Mouse (Mus musculus): ENCODE data around the gene Olfr738. TPM values are rescaled to one million over a fixed set of nuclear protein-coding genes. Genes with fewer than 3 reads are reported as not detected.

The Olfr738 gene
- total RNA-seq (2022): not detected

DNA sequence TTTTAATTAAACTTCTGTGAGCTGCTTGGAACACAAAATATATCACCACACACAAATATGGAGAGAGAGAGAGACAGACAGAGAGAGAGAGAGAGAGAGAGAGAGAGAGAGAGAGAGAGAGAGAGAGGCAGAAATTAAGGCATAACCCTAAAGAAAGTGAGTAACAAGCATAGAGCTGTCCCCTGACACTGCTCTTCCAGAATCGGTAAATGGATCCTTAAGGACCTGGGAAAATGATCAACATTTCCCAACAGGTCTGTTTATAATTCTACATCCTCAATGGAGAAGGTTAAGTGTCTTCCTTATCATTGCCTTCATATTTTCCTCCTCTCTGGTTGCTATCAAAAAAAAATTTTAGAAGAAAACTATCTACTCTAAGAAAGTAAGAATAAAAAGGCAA is at the start of gene Olfr738:
Olfr738 (plus strand) TSS at position 301 of the 400 bp plus-strand sequence.
- no peak for DNase-seq

DNA sequence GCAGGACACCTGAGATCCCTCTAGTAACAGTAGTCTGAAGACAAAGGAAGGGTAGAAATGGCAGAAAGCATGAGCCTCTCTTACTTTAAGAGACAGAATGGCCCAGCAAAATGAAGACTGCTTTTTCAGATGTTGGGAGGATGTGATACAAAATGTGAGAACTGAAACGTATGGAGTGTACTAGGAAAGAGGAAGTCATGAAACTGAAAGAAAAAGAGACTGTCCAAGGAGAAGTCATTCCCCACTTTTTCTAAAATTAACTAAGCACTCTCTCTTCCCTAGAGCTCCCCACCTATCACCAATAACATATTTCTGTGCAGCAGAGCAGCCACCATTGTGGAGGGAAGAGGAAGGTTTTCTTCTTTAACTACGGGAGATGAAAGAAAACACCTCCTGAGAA is 49.8 kb upstream of the Olfr738 start, which contains the start of gene Tlr11:
Tlr11 (plus strand) TSS at position 322 of the 400 bp plus-strand sequence.
- DNase-seq: no peak

DNA sequence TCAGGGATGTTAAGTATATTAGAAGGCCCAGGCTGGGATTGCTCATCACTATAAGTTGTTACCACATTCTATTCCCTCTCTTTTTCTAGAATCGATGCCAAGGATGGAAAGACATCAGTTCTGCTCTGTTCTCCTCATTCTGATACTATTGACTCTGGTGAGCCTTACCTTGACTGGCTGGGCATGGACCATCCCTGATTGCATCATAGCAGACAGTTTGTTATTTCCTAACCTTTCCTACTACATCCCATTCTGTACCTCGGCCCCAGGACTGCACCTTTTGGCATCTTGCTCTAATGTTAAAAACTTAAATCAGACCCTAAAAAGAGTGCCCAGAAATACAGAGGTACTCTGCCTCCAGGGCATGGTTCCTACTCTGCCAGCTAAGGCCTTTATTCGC is 46.9 kb upstream of the Olfr738 start:
- no peak for DNase-seq

DNA sequence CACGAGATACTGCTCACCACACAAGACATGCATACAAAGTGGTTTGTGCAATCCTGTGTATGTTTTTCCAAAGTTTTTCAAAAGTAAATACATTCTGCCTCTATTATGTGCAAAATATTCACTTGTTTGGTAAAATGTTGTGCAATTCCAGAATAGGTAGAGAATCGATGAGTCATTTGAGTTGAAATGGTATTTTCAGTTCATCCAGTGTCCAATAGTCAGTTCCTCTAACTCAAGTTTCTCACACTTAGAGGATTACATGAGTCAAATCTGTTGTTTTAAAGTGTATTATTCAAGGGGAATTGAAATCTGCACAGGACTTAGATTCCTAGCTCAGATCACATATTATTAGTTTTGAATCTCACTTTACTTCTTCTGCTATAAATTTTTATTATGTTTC is 43.8 kb upstream of the Olfr738 start:
- DNase-seq: no peak

DNA sequence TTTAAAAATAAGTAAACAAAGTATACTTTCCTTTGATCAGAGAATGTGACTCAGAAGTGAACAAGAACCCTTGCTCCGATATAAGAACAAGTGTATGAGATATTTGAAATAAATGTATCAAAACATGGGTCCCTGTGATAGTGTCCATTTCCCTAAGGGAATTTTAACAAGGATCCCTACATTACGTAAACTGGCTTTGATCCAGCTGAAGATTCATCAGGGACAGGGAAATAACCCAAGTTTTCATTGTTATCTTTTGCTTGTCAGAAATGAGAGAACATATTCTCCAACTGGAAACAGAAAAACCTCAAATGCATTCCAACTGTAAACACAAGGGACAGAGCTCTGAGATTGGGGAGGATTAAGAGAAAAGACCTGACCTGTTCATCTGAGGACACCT is 26.5 kb upstream of the Olfr738 start, which contains the start of gene Olfr736:
Olfr736 (plus strand) TSS at position 301 of the 400 bp plus-strand sequence.
- DNase-seq: no peak

DNA sequence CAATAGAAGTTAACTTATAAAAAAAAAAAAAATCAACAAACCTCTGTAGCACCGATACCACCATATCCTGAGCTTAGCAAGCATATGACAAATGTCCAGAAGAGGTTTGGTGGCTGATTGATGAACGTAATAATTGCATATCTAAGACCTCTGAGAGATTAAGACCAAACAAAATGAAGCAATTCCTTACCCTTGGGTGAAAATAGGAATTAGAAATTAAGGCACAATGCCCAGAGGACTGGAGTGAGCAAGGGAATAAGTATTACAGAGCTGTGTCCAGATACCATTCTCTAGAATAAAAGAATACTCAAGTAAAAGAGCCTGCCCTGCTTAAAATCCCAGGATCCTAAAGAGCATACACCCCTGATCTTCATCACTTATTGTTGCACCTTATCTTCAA is 11.0 kb downstream of the Olfr738 start, which contains the start of gene Olfr739:
Olfr739 (plus strand) TSS at position 301 of the 400 bp plus-strand sequence.
- no peak for DNase-seq

DNA sequence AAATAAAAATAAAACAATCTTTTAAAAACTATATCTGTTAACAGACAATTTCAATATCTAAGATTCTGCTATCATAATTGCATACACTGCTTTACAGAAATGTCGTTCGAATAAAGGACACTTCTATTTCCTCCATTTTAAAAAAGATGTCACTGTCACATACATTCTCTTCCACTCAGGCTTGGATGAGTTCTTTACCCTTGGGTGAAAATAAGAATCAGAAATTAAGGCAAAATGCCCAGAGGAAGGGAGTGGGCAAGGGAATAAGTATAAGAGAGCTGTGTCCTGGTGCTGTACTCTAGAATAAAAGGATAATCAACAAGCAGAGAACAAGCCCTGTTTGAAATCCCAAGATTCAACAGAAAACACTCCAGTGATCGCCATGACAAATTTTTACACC is 37.9 kb downstream of the Olfr738 start, which contains the start of gene Olfr740:
Olfr740 (plus strand) TSS at position 301 of the 400 bp plus-strand sequence.
- DNase-seq: no peak

Other genes with a start within 250 kb of the Olfr738 start
- not detected for gene Olfr730, start 219.4 kb upstream of the Olfr738 start, total RNA-seq (2022)
- under 1 TPM in 1 of 4 experiments, not detected in 3; 0.06 TPM for gene Olfr731, start 165.7 kb upstream of the Olfr738 start, total RNA-seq (2022)
- gene Olfr732, start 123.4 kb upstream of the Olfr738 start, total RNA-seq (2022): not detected
- not detected for gene Olfr733, start 106.0 kb upstream of the Olfr738 start, total RNA-seq (2022)
- gene Olfr734, start 80.8 kb upstream of the Olfr738 start, total RNA-seq (2022): not detected
- under 1 TPM in 2 of 4 experiments, not detected in 2; 0.06 to 0.11 TPM for gene Olfr735, start 58.7 kb upstream of the Olfr738 start, total RNA-seq (2022)
- under 1 TPM; 0.07 to 0.54 (median 0.32) TPM for gene Tlr11, start 49.7 kb upstream of the Olfr738 start, total RNA-seq (2022)
- gene Olfr736, start 26.4 kb upstream of the Olfr738 start, total RNA-seq (2022): not detected
- not detected for gene Olfr739, start 11.1 kb downstream of the Olfr738 start, total RNA-seq (2022)
- not detected for gene Olfr740, start 38.0 kb downstream of the Olfr738 start, total RNA-seq (2022)
- not detected for gene Olfr741, start 65.2 kb downstream of the Olfr738 start, total RNA-seq (2022)
- not detected for gene Olfr742, start 96.0 kb downstream of the Olfr738 start, total RNA-seq (2022)
- gene Olfr743, start 114.3 kb downstream of the Olfr738 start, total RNA-seq (2022): not detected
- gene Olfr744, start 207.3 kb downstream of the Olfr738 start, total RNA-seq (2022): not detected
- not detected for gene Olfr745, start 231.8 kb downstream of the Olfr738 start, total RNA-seq (2022)
- gene Olfr746, start 239.5 kb downstream of the Olfr738 start, total RNA-seq (2022): not detected

Measured in adrenal gland, adult 8-10 months (tissue).